Mouse (Mus musculus) spleen, postnatal 4 days (tissue): ENCODE data around the gene Kctd17.

Source experiments
- DNase-seq, 2 experiments: peaks; one replicate each; pipeline ENCODE4 v3.0.0; 2022; ENCODE audit warnings: low spot score in 2 of 2

The Kctd17 gene

DNA sequence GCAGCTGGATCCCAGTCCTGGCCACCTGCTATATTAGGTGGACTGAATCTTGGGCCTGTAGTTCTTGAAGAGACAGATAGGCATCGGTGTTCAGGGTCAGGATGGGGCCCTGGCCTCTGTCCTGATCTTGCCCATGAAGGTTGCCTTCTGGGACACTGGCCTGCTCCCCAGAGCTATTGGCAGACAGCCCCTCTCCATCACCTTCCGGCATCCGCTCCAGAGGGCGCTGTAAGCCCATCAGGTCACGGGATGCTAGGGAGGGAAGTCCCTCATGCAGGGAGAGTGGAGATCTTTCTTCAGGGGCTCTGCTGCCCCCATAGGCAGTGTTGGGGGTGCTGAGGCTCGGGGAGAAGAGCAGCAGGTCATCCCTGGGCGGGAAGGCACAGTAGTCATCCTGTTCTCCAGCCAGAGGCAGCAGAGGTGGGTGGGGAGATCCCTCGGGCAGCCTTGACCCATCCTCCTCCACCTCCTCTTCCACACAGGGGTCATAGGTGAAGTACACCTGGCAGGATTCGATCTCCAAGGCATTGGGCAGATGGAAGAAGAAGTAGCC lies 53.2 kb downstream of the Kctd17 start:
- DNase-seq: no peak

DNA sequence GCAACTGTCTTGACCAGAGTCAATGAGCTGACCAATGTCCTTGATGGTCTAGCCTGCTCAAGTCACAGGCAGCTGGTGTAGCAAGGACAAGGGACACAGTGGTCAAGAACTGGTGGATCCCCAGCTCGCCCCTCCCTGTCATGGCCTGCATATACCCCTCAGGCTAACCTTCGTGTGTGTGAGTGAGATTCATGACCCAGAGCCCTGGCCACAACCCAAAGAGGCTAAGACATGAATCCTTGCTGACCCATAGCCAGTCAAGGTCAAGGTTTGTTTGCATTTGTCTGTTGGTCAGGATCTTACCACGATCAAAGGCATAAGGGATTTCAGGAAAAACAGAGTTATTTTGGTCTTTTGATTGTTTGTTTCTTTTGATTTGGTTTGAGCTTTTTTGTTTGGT lies 54.2 kb downstream of the Kctd17 start:
- no peak for DNase-seq

DNA sequence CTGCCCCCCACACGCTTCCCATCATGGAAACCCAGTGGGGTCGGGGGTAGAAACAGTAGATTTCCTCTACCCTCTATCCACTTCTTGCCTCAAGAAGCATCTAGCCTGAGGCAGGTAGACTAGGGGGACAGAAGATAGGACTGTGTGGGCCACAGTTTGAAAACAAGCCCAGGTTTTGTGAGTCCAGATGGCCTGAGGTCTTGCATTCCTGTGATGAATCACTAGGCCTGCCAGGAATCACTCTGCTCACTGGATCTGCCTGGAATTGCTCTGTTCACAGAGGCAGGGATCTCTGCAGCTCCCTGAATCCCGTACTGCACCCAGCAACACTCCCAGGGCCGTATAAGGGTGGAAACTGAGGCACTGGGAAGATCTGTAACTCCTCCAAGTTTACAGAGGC lies 54.9 kb downstream of the Kctd17 start:
- no peak for DNase-seq

DNA sequence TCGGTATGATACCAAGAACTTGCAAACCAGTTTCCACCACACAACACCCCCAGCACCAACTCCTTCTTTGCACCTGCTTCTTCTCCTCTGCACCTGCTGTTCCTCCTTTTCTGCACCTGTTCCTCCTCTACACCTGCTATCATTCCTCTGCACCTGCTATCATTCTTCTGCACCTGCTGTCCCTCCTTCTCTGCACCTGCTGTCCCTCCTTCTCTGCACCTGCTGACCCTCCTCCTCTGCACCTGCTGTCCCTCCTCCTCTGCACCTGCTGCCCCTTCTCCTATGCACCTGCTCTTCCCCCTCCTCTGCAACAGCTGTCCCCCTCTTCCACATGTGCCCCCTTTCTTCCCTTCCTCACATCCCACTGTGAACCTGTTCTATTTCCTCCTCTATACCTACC lies 58.2 kb downstream of the Kctd17 start:
- DNase-seq: no peak

DNA sequence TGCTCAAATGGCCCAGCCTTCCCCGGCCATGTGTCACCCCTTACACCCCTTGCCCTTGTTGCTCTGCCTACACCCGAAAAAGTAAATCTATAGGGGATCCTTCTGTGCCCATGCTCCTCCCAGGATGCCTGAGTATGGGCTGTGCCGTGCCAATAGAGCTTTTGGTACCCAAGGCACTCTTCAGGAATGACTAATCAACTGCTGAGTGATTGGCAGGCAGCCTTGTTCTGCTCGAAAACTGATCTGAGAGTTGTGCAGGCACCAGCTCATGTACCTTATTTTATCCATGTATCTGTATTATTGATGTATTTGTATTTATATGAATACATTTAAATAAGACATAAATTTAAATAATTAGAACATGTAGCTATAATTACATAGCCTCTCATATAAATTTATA lies 58.7 kb downstream of the Kctd17 start:
- DNase-seq: no peak
